Mouse (Mus musculus): Measurements from ENCODE around the gene Eid2b.
"Not testable (repeated sequence)": the region's sequence is repeated elsewhere in the genome, so short reads cannot be mapped to it uniquely, and the experiment has no call there.

Gene Eid2b

GRCm38 (mm10) chr7:28277615-28278278 is at the start of gene Eid2b:
Gene Eid2b, plus strand, starts transcription at chr7:28277739.
- DNase-seq: peak; percentile 97

- DNase-seq: not testable (repeated sequence)
Observed at GRCm38 (mm10) chr7:28243943-28244342, 33.6 kb upstream of the Eid2b start.

- no peak for DNase-seq
Observed at GRCm38 (mm10) chr7:28248957-28249356, 28.6 kb upstream of the Eid2b start.

GRCm38 (mm10) chr7:28251976-28252375 is 25.6 kb upstream of the Eid2b start:
- no peak for DNase-seq

GRCm38 (mm10) chr7:28254591-28254990 is 22.9 kb upstream of the Eid2b start:
- no peak for DNase-seq

- DNase-seq: no peak
Observed at GRCm38 (mm10) chr7:28255476-28255875, 22.1 kb upstream of the Eid2b start.

GRCm38 (mm10) chr7:28262861-28263260 is 14.7 kb upstream of the Eid2b start:
- DNase-seq: no peak

- DNase-seq: no peak
Observed at GRCm38 (mm10) chr7:28263786-28264185, 13.8 kb upstream of the Eid2b start.

- DNase-seq: no peak
Observed at GRCm38 (mm10) chr7:28265391-28265790, 12.1 kb upstream of the Eid2b start.

- DNase-seq: peak; percentile 89
Observed at GRCm38 (mm10) chr7:28267129-28268041, 10.2 kb upstream of the Eid2b start, which contains the start of gene Eid2. Gene Eid2, plus strand, starts transcription at chr7:28267881.

- peak; percentile 57 for DNase-seq
Observed at GRCm38 (mm10) chr7:28268042-28268531, 9.5 kb upstream of the Eid2b start.

- no peak for DNase-seq
Observed at GRCm38 (mm10) chr7:28268576-28268975, 9.0 kb upstream of the Eid2b start.

- no peak for DNase-seq
Observed at GRCm38 (mm10) chr7:28269355-28269754, 8.2 kb upstream of the Eid2b start.

- no peak for DNase-seq
Observed at GRCm38 (mm10) chr7:28271761-28272160, 5.8 kb upstream of the Eid2b start.

- DNase-seq: no peak
Observed at GRCm38 (mm10) chr7:28277237-28277614, 313 bp upstream of the Eid2b start.

- DNase-seq: no peak
Observed at GRCm38 (mm10) chr7:28278279-28278652, 727 bp downstream of the Eid2b start.

- no peak for DNase-seq
Observed at GRCm38 (mm10) chr7:28280630-28281029, 3.1 kb downstream of the Eid2b start.

- DNase-seq: no peak
Observed at GRCm38 (mm10) chr7:28290165-28290564, 12.6 kb downstream of the Eid2b start.

- DNase-seq: no peak
Observed at GRCm38 (mm10) chr7:28290638-28291590, 13.4 kb downstream of the Eid2b start, which contains the start of gene Selenov. Gene Selenov, minus strand, starts transcription at chr7:28291186.

GRCm38 (mm10) chr7:28294481-28294880 is 16.9 kb downstream of the Eid2b start:
- no peak for DNase-seq

GRCm38 (mm10) chr7:28298837-28299625 is 21.5 kb downstream of the Eid2b start:
- peak; percentile 46 for DNase-seq
